Mouse (Mus musculus): ENCODE results near the gene Kat6b. TPM values are rescaled to one million over a fixed set of nuclear protein-coding genes. Genes with fewer than 3 reads are reported as not detected.
A peak's percentile ranks its signal among the peaks of the same experiment; 100 is the strongest.

Kat6b gene
- polyA plus RNA-seq, 1 experiment from 2014 or later = 1.5 TPM

DNA sequence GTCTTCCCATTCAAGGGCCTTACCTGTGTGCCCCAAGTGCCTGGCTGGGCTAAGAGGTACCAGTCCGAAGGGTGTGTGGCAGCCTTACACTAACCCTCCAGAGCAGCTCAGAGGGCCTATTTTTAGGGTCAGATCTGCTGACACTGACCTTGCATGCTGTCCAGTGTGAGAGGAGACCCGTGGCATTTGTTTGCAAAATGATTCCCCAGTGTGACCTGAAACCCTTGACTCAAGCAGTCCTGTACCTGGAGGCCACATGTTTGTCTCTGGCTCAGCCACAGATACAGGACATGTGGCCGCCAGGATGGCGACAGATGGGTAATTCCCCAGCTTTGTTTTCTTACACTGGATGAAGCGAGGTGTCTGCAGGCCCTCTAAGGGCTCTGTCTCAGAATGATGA is 233.3 kb downstream of the Kat6b start, which contains the start of gene Dupd1:
Gene Dupd1 (minus strand): TSS at position 91 of the 400 bp plus-strand sequence.
- Histone ChIP-seq H3K9me3 (replicated peaks) (no peaks in the 10 kb centered on the region), H3K9ac (no peak within 1 kb of the TSS), H3K4me2 (no peak within 1 kb of the TSS), H3K27ac (replicated peaks) (no peak within 1 kb of the TSS), H3K4me1 (replicated peaks) (no peaks in the 10 kb centered on the region), H3K27me3 (no peaks in the 10 kb centered on the region), H3K36me3 (replicated peaks) (no peaks in the 10 kb centered on the region), H3K4me3 (replicated peaks) (no peak within 1 kb of the TSS)
- ATAC-seq (ENCODE audit: insufficient read depth) = no peak
- 53% methylated on average over 5 of the region's 5 CpGs for WGBS (ENCODE audit: insufficient replicate concordance)

DNA sequence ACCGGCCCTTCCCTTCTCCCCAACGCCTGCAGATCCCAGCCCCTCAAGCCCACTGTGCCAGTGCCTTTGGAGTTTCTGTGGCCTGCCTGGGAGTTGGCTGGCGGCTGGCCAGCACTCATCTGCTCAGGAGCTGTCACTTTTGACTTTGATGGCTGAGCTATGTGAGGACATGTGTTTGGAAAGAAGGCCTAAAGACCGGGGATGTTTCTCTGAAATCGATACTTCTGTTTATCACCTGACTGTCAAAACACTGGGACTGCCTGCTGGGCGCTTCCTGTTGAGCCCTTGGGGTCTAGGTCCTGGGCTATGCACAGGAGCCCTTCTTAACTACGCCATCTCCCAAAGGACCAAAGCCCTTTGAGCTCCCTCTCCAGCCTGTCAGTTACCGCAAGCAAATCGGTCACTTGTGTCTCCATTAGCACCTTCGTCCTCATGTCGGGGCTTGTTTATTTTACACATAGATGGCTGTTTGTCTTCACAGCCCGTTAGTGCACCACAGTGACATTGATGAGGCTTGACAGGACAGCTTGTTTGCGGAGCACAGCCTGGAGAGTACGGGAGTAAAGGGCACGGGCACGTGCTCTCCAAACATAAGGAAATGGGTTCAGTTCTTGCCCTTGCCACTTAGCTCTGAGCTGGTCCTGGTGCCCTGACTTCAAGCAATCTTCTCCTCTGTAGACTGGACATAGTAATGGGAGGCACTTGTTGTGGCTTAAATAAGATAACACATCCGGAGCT is 238.6 kb downstream of the Kat6b start:
- H3K4me3 ChIP-seq (replicated peaks) = no peak overlapping the region
- ATAC-seq (ENCODE audit: insufficient read depth) = 0 out of 2 replicates have a peak, but pooled peaks have one; percentile 25
- WGBS (ENCODE audit: insufficient replicate concordance) = 43% methylated on average over 17 of the region's 17 CpGs

DNA sequence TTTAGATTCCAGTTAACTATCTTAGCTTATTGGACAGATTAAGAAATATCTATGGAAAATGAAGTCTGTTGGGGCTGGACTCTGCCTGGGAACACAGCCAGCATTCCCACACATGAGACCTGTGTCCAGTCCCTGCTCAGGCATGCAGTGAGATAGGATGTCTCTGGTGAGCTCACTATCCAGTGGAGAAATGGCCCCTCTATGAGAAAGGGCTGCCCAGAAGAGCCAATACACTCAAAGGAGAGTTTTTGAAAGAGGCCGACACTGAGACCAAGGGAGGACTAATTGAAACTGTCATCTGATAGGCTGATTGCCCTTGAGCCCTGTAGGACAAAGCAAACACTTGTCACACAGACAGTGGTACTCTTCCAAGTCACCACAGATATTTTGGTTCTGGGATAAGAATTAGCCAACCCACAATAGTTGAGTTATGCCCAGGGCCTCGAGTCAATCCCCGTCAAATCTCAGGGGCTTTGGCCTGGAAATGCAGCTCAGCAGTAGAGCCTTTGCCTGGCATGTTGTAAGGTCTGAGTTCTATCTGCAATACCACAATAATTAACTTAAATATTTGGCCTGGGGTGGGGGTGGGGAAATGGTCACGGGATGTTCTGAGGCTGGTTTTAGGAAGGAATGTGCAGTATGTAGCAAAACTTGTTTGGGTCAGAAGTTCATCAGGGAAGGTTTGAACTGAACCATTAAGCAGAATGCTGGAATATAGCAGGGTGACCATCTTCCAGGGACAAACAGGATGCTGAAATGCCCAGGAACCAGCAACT is 239.4 kb downstream of the Kat6b start:
- no peak for ATAC-seq (ENCODE audit: insufficient read depth)
- Histone ChIP-seq H3K9me3 (replicated peaks) (no peaks in the 10 kb centered on the region), H3K27ac (replicated peaks) (no peak overlapping the region), H3K36me3 (replicated peaks) (no peaks in the 10 kb centered on the region), H3K9ac (no peak overlapping the region), H3K4me2 (no peak overlapping the region), H3K4me1 (replicated peaks) (no peaks in the 10 kb centered on the region), H3K4me3 (replicated peaks) (no peak overlapping the region), H3K27me3 (no peaks in the 10 kb centered on the region; the same call in 1 of the 2 replicates)
- WGBS (ENCODE audit: insufficient replicate concordance) = 62% methylated on average over 4 of the region's 4 CpGs

More for the DNA sequence above, 238.6 kb downstream of the Kat6b start:
- H3K36me3 ChIP-seq (replicated peaks) = no peaks in the 10 kb centered on the region
- H3K27ac ChIP-seq (replicated peaks) = no peak overlapping the region
- no peaks in the 10 kb centered on the region for H3K4me1 ChIP-seq (replicated peaks)
- H3K4me2 ChIP-seq = 0 out of 2 replicates have a peak overlapping the region, but pooled peaks have one; percentile 1
- H3K9ac ChIP-seq = no peak overlapping the region
- no peaks in the 10 kb centered on the region; the same call in 1 of the 2 replicates for H3K27me3 ChIP-seq
- no peaks in the 10 kb centered on the region for H3K9me3 ChIP-seq (replicated peaks)

Other genes starting within 250 kb of the Kat6b start
- gene Dupd1, start 233.1 kb downstream of the Kat6b start, polyA plus RNA-seq (2015; fragmentation: Nextera tagmentation; extraction: Ambion mirVana) = 0.10 TPM in 1 of 2 replicates, not detected in the other

Data from liver, embryonic 15.5 days (tissue).